Mouse (Mus musculus) frontal cortex, postnatal 10 days (tissue): Measurements from ENCODE around the gene Ptn.
"Not testable (repeated sequence)": the region's sequence is repeated elsewhere in the genome, so short reads cannot be mapped to it uniquely, and the experiment has no call there.

ENCODE experiments used
- DNase-seq, 2 experiments: peaks; one replicate each; pipeline ENCODE4 v3.0.0; 2022; ENCODE audit warnings: low spot score in 2 of 2, mixed read lengths in 1 of 2

Ptn gene

GRCm38 (mm10) chr6:36755001-36755885 is 54.8 kb downstream of the Ptn start:
- DNase-seq: no peak

GRCm38 (mm10) chr6:36752887-36753286 is 57.1 kb downstream of the Ptn start:
- DNase-seq: no peak

GRCm38 (mm10) chr6:36739811-36740210 is 70.2 kb downstream of the Ptn start:
- no peak for DNase-seq

GRCm38 (mm10) chr6:36736763-36737162 is 73.3 kb downstream of the Ptn start:
- no peak for DNase-seq

- not testable (repeated sequence) for DNase-seq
Observed at GRCm38 (mm10) chr6:36735622-36736021, 74.4 kb downstream of the Ptn start.

GRCm38 (mm10) chr6:36729811-36730210 is 80.2 kb downstream of the Ptn start:
- not testable (repeated sequence) for DNase-seq

- peak in 1 of 2 experiments; percentile 30 for DNase-seq
Observed at GRCm38 (mm10) chr6:36728079-36728478, 81.9 kb downstream of the Ptn start.

- no peak for DNase-seq
Observed at GRCm38 (mm10) chr6:36725509-36726160, 84.4 kb downstream of the Ptn start.

- peak; percentile 28 to 38 for DNase-seq
Observed at GRCm38 (mm10) chr6:36722769-36723549, 87.1 kb downstream of the Ptn start.

GRCm38 (mm10) chr6:36713329-36713728 is 96.7 kb downstream of the Ptn start:
- DNase-seq: no peak

GRCm38 (mm10) chr6:36695481-36695880 is 114.5 kb downstream of the Ptn start:
- no peak for DNase-seq

- DNase-seq: peak; percentile 10 to 55
Observed at GRCm38 (mm10) chr6:36691497-36691896, 118.5 kb downstream of the Ptn start.

- no peak for DNase-seq
Observed at GRCm38 (mm10) chr6:36690941-36691340, 119.1 kb downstream of the Ptn start.

- DNase-seq: no peak
Observed at GRCm38 (mm10) chr6:36676710-36677691, 133.0 kb downstream of the Ptn start.

GRCm38 (mm10) chr6:36672399-36673221 is 137.4 kb downstream of the Ptn start:
- DNase-seq: no peak

- DNase-seq: no peak
Observed at GRCm38 (mm10) chr6:36671274-36671673, 138.7 kb downstream of the Ptn start.
